Mouse (Mus musculus) embryonic stem cell, embryonic (primary cell): Measurements from ENCODE around the gene Gpkow.

Experiments used
- CTCF ChIA-PET, 4 experiments: fragments of 300-600 bp in 2 of 4; fragments of 350-600 bp in 2 of 4; sonication (Branson Sonifier 250); formaldehyde crosslinking; loops; one replicate each; lab custom pipeline; 2022; ENCODE audit warnings: inconsistent platforms in 2 of 4; lab: Charles Lee
- POLR2A ChIA-PET, 4 experiments: fragments of 300-600 bp in 2 of 4; fragments of 350-600 bp in 2 of 4; sonication (Branson Sonifier 250); formaldehyde crosslinking; loops; one replicate each; lab custom pipeline; 2022; ENCODE audit warnings: antibody characterized with exemption in 4 of 4, inconsistent platforms in 1 of 4; lab: Charles Lee

Gpkow gene

GRCm38 (mm10) chrX:7674284-7675000 is 22.5 kb upstream of the Gpkow start:
- ChIA-PET POLR2A (interaction anchor here in 3 of 4 experiments (0.6 to 3.7 kb wide), 37 partner anchors 8 to 377 kb away, joined by 3 to 23 read pairs (median 4); partner anchors contain the start of genes Gpkow (in 2 of the 3), Prickle3 (in 2 of the 3), Wdr45 (in 2 of the 3) and Clcn5 (in 1 of the 3)), CTCF (interaction anchor here (0.6 to 2.1 kb wide), 11 partner anchors 12 to 253 kb away, joined by 3 to 11 read pairs (median 4); partner anchors contain the start of genes Ppp1r3f (in 1 of the 4) and Wdr45 (in 1 of the 4))

- ChIA-PET CTCF (interaction anchor here in 3 of 4 experiments (0.6 to 2.1 kb wide), 9 partner anchors 12 to 101 kb away, joined by 4 to 11 read pairs (median 5); partner anchors contain the start of genes Ppp1r3f (in 1 of the 3) and Wdr45 (in 1 of the 3)), POLR2A (interaction anchor here in 3 of 4 experiments (0.6 to 3.7 kb wide), 34 partner anchors 8 to 515 kb away, joined by 3 to 23 read pairs (median 4); partner anchors contain the start of genes Gpkow (in 2 of the 3), Prickle3 (in 2 of the 3), Wdr45 (in 2 of the 3) and Clcn5 (in 1 of the 3))
Observed at GRCm38 (mm10) chrX:7675001-7675380, 21.9 kb upstream of the Gpkow start.

DNA sequence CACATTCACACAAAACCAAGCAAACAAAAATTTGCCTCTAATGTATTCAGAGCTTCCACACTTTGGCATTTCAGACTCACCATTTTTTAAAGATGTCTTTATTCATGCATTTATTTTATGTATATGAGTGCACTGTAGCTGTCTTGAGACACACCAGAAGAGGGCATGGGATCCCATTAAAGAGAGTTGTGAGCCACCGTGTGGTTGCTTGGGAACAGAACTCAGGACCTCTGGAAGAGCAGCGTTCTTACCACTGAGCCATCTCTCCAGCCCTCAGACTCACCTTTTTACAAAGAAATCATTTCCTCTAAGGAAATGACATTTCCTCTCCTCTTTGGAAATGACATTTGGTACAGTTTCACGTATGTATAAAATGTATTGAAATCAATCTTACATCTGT is 17.9 kb upstream of the Gpkow start:
- ChIA-PET CTCF (interaction anchor here in 2 of 4 experiments (0.5 to 1.4 kb wide), 11 partner anchors 8 to 258 kb away, joined by 3 to 10 read pairs (median 5); partner anchors contain the start of genes Gpkow (in 1 of the 2), Plp2 (in 1 of the 2) and Wdr45 (in 1 of the 2)), POLR2A (interaction anchor here in 3 of 4 experiments (0.5 to 1.4 kb wide), 14 partner anchors 8 to 116 kb away, joined by 3 to 7 read pairs (median 3); partner anchors contain the start of genes Gpkow (in 2 of the 3) and Prickle3 (in 1 of the 3))

- POLR2A ChIA-PET, result interaction anchor here in 3 of 4 experiments (0.5 to 1.4 kb wide), 15 partner anchors 9 to 268 kb away, joined by 3 to 7 read pairs (median 3); partner anchors contain the start of genes Gpkow (in 2 of the 3), Hdac6 (in 1 of the 3) and Prickle3 (in 1 of the 3)
- CTCF ChIA-PET, result interaction anchor here in 3 of 4 experiments (0.5 to 1.4 kb wide), 15 partner anchors 8 to 258 kb away, joined by 3 to 10 read pairs (median 5); partner anchors contain the start of genes Gpkow (in 1 of the 3), Plp2 (in 1 of the 3) and Wdr45 (in 1 of the 3)
Observed at GRCm38 (mm10) chrX:7679405-7680056, 17.4 kb upstream of the Gpkow start.

GRCm38 (mm10) chrX:7680057-7680412 is 16.9 kb upstream of the Gpkow start:
- POLR2A ChIA-PET, result interaction anchor here in 3 of 4 experiments (0.9 to 1.4 kb wide), 12 partner anchors 9 to 268 kb away, joined by 3 to 7 read pairs (median 3); partner anchors contain the start of genes Gpkow (in 2 of the 3) and Hdac6 (in 1 of the 3)
- CTCF ChIA-PET, result interaction anchor here in 3 of 4 experiments (0.6 to 1.4 kb wide), 13 partner anchors 9 to 259 kb away, joined by 3 to 10 read pairs (median 5); partner anchors contain the start of genes Gpkow (in 1 of the 3), Plp2 (in 1 of the 3) and Wdr45 (in 1 of the 3)

GRCm38 (mm10) chrX:7680864-7681263 is 16.1 kb upstream of the Gpkow start, which contains the start of gene Magix:
TSS of gene Magix (minus strand) at chrX:7681251.
- POLR2A ChIA-PET, result no interaction called here
- CTCF ChIA-PET, result no interaction called here

GRCm38 (mm10) chrX:7688321-7688720 is 8.6 kb upstream of the Gpkow start:
- ChIA-PET POLR2A (interaction anchor here in 1 of 4 experiments (1.0 kb wide), 1 partner anchor 8 kb away, joined by 3 read pairs; the partner anchor contains the start of gene Gpkow), CTCF (no interaction called here)

DNA sequence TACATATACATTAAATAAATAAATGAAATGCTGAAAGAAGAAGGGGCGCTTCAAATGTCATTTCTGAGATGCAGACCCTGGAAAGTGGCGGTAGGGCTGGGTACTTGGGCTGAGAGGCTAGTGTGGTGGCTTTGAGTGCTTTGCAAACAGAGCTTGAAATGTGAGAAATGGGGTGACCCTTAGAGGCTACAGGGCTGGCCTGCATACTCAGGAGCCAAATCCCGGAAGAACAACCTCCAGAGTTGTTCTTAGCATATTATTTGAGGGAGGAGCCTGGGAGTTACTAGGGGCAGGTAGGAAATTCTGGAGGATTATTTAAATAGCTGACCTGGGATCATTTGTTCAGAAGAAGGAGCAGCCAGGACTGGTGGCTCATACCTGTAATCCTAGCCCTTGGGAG is 6.4 kb upstream of the Gpkow start:
- POLR2A ChIA-PET, result interaction anchor here in 1 of 4 experiments (0.7 kb wide), 1 partner anchor 99 kb away, joined by 3 read pairs; no protein-coding TSS in a partner anchor
- CTCF ChIA-PET, result no interaction called here

DNA sequence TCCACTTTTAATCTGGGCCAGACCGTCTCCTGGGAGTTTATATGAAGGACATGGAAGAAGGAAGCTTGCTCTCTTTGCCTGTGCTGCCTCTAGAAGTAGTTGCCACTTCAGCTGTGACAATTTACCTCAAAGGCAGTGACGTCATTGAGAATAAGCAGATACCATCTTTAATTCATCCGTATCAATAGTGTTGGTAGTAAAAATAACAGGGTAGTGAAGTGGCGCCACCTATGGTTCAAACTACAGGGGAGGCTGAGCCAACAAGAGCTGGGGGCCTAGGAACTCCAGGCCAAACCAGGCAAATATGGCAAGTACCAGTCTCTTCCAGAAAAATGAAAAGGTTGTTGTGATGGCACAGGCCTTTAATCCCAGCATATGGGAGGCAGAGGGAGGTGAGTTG is 4.1 kb upstream of the Gpkow start:
- ChIA-PET POLR2A (interaction anchor here in 3 of 4 experiments (0.6 to 1.5 kb wide), 8 partner anchors 10 to 326 kb away, joined by 3 to 6 read pairs (median 4); partner anchors contain the start of genes Otud5 (in 1 of the 3) and Ppp1r3f (in 1 of the 3)), CTCF (interaction anchor here (0.6 to 1.5 kb wide), 23 partner anchors 13 to 320 kb away, joined by 3 to 10 read pairs (median 3); partner anchors contain the start of genes Gm45208 (in 1 of the 4) and Praf2 (in 1 of the 4))

- ChIA-PET POLR2A (interaction anchor here (0.6 to 1.9 kb wide), 18 partner anchors 8 to 496 kb away, joined by 3 to 11 read pairs (median 3); partner anchors contain the start of genes Ccdc22 (in 1 of the 4), Foxp3 (in 1 of the 4), Plp2 (in 1 of the 4) and Ppp1r3f (in 1 of the 4)), CTCF (interaction anchor here in 1 of 4 experiments (0.9 to 1.9 kb wide), 3 partner anchors 17 to 51 kb away, joined by 3 to 5 read pairs (median 4); no protein-coding TSS in a partner anchor)
Observed at GRCm38 (mm10) chrX:7696520-7696919, 411 bp upstream of the Gpkow start.

DNA sequence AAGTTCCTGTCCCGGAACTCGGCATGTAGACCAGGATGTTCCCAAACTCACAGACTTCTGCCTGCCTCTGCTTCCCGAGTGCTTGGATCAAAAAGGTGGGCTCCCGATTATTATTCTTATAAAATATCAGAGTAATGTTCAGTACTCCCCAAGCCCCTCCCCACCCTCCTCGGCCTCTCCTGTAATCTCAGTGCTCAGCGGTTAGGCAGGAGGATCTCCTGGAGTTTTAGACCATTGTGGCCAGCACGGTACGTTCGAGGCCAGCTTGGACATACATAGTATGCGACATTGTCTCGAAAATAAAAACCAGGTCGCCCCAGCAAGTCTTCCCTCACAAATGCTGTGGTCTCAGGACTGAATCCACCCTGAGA is 16.8 kb downstream of the Gpkow start:
- POLR2A ChIA-PET, result interaction anchor here in 2 of 4 experiments (0.6 to 5.1 kb wide), 22 partner anchors 11 to 525 kb away, joined by 3 to 60 read pairs (median 4); partner anchors contain the start of genes Praf2 (in 2 of the 2), Ccdc120 (in 1 of the 2), Foxp3 (in 1 of the 2) and Gpkow (in 1 of the 2)
- CTCF ChIA-PET, result interaction anchor here in 1 of 4 experiments (0.5 to 2.2 kb wide), 4 partner anchors 34 to 450 kb away, joined by 3 to 8 read pairs (median 4); no protein-coding TSS in a partner anchor

- ChIA-PET CTCF (interaction anchor here in 1 of 4 experiments (0.5 to 2.2 kb wide), 4 partner anchors 35 to 449 kb away, joined by 3 to 8 read pairs (median 4); no protein-coding TSS in a partner anchor), POLR2A (interaction anchor here in 2 of 4 experiments (0.5 to 5.1 kb wide), 29 partner anchors 10 to 525 kb away, joined by 3 to 60 read pairs (median 3); partner anchors contain the start of genes Praf2 (in 2 of the 2), Ccdc120 (in 1 of the 2), Foxp3 (in 1 of the 2) and Gpkow (in 1 of the 2))
Observed at GRCm38 (mm10) chrX:7714135-7714899, 17.4 kb downstream of the Gpkow start, which contains the start of gene Wdr45. TSS of gene Wdr45 (plus strand) at chrX:7714333.

DNA sequence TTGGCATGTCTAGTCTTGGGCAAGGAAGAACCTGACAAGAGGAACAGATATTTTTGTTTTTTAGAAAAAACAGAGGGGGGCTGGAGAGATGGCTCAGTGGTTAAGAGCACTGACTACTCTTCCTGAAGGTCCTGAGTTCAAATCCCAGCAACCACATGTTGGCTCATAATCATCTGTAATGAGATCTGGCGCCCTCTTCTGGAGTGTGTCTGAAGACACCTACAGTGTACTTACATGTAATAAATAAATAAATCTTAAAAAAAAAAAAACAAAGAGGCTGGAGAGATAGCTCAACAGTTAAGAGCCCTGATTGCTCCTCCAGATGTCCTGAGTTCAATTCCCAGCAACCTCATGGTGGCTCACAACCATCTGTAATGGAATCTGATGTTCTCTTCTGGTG is 19.1 kb downstream of the Gpkow start:
- ChIA-PET CTCF (interaction anchor here in 2 of 4 experiments (0.6 to 0.7 kb wide), 2 partner anchors 95 to 290 kb away, joined by 3 to 4 read pairs; no protein-coding TSS in a partner anchor), POLR2A (interaction anchor here in 2 of 4 experiments (1.2 to 5.1 kb wide), 7 partner anchors 10 to 293 kb away, joined by 3 to 60 read pairs (median 12); partner anchors contain the start of gene Praf2 (in 2 of the 2))

DNA sequence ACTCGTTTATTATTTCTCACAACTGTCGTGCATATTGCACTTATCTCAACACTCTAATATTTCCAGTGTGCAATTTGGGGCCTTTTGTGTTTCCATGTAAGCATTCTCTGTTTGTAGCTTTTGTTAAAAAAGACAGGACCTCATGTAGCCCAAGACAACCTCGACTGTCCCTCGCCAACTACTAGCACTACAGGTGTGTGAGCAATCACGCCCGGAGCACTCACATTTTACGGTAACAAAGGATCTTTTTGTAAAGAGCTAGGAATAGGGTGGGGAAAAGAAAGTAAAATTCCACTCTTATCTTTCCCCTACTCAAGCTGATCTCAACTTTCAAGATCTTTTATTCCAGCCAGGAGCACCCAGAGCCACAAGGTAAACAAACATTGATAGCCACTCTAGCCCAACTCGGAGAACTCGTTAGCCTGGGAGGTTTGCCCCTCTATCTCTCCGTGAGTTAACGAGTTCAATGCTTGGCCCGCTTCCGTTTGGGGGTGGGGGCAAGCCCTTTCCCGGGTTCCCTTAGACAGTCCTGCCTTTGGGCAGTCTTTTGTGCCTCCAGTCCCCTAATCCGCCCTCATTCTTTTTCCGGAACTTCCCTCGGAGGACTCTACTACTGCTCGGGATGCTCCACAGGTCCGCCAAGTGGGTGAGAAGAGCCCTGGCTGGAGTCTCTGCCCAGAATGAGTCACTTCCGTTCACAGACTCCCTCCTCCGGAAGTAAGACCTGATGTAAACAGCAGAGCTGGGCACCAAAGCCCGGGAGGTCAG is 24.8 kb downstream of the Gpkow start, which contains the start of gene Gm45208:
TSS of gene Gm45208 (plus strand) at position 732 of the 768 bp plus-strand sequence.
- CTCF ChIA-PET, result interaction anchor here in 1 of 4 experiments (1.4 kb wide), 1 partner anchor 29 kb away, joined by 3 read pairs; no protein-coding TSS in a partner anchor
- POLR2A ChIA-PET, result interaction anchor here in 3 of 4 experiments (0.6 to 9.2 kb wide), 28 partner anchors 9 to 422 kb away, joined by 3 to 61 read pairs (median 3); partner anchors contain the start of genes Hdac6 (in 2 of the 3), Tfe3 (in 2 of the 3), Clcn5 (in 1 of the 3) and Gpkow (in 1 of the 3)

DNA sequence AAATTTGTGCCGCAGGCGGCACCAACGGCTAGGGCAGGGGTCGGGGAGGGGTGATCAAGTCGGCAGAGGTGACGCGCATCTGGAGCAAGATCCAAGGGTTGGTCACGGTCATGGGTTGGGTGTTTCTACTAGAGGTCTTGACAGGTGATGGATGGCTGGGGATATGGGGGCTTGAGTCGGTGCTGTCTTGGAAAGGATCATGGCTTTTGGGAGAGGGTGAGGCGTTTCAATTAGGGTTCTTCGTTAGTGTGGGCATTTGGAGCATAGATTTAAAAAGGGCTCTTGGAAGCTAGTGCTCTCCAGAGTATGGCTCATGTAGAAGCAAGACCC is 25.3 kb downstream of the Gpkow start:
- ChIA-PET POLR2A (interaction anchor here in 3 of 4 experiments (0.6 to 9.2 kb wide), 26 partner anchors 9 to 422 kb away, joined by 3 to 61 read pairs (median 3); partner anchors contain the start of genes Hdac6 (in 2 of the 3), Tfe3 (in 2 of the 3), Clcn5 (in 1 of the 3) and Kcnd1 (in 1 of the 3)), CTCF (interaction anchor here in 1 of 4 experiments (1.4 kb wide), 1 partner anchor 29 kb away, joined by 3 read pairs; no protein-coding TSS in a partner anchor)
